Mouse (Mus musculus) small intestine, adult 2 months (tissue): ENCODE data around the gene Fbxl20. TPM values are rescaled to one million over a fixed set of nuclear protein-coding genes. Genes with fewer than 3 reads are reported as not detected.

Experiments used
- H3K27ac ChIP-seq: fragments of 200-500 bp; 2 replicates; pipeline ENCODE4 v1.5.1; 2012; ENCODE audit warnings: low read depth, low read length, control low read depth, inconsistent platforms; ENCODE audit not compliant: insufficient read depth
- H3K27me3 ChIP-seq: fragments of 200-500 bp; 2 replicates; pipeline ENCODE4 v1.6.1; 2012; ENCODE audit warnings: mild to moderate bottlenecking, moderate library complexity, low read length, inconsistent platforms; ENCODE audit not compliant: control insufficient read depth, insufficient read depth
- H3K36me3 ChIP-seq: fragments of 200-500 bp; 2 replicates; pipeline ENCODE4 v1.6.1; 2012; ENCODE audit warnings: mild to moderate bottlenecking, low read length, control low read depth, inconsistent platforms; ENCODE audit not compliant: control insufficient read depth, insufficient read depth
- H3K4me1 ChIP-seq: fragments of 200-500 bp; 2 replicates; pipeline ENCODE4 v1.6.1; 2012; ENCODE audit warnings: low read length, inconsistent platforms, mixed read lengths; ENCODE audit not compliant: control insufficient read depth, insufficient read depth, insufficient read length
- H3K4me3 ChIP-seq: fragments of 200-500 bp; 2 replicates; pipeline ENCODE4 v1.5.1; 2012; ENCODE audit warnings: low read depth, mild to moderate bottlenecking, control low read depth, inconsistent platforms, low read length, moderate library complexity
- CTCF ChIP-seq: fragments of 200-500 bp; IDR thresholded peaks from 2 replicates; pipeline ENCODE4 v1.5.1; 2012; ENCODE audit warnings: low read depth, mild to moderate bottlenecking, control low read depth, inconsistent platforms, low read length, moderate library complexity, mixed read lengths; ENCODE audit not compliant: insufficient replicate concordance, insufficient read length; ENCODE audit errors: extremely low read depth
- POLR2A ChIP-seq: fragments of 200-500 bp; IDR thresholded peaks from 2 replicates; pipeline ENCODE4 v1.6.1; 2012; ENCODE audit warnings: low read depth, mild to moderate bottlenecking, control low read depth, inconsistent platforms, low read length, moderate library complexity
- WGBS: fragments of 180-500 bp; shearing (Covaris S2); methylation state at CpG from one replicate; pipeline ENCODE4 v1.1.7; 2018; 5-methylcytosine and 5-hydroxymethylcytosine counted together
- polyA plus RNA-seq: library from polyadenylated mRNA; depleted of rRNA; stranded (reverse); fragments of >200 nt; gene quantifications from 2 replicates; pipeline ENCODE4 v1.2.3, GENCODE M21; 2012

Fbxl20 gene
- polyA plus RNA-seq, 1 experiment = 9.9 TPM

DNA sequence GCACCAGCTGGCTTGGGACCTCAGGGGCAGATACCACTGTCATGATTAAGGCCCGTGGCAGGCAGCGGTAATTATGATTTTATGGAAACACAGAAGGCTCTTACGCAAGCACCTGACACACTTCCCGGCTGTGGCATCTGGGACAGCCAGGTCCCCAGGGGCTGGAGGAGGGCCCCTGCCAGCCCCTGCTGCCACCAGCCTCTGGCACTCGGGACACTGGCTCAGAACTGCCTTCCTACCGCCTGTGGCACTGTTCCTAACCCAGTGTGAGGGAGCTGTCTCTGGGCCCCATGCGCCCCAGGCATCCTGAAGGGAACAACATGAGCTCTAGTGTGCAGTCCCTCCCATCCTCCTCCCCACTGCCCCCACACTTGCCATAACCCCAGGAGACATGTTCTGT, 90.5 kb downstream of the Fbxl20 start:
- WGBS = 36% methylated on average over 7 of the region's 7 CpGs
- Histone ChIP-seq H3K4me3 (no peak overlapping the region), H3K27me3 (no peaks in the 10 kb centered on the region), H3K4me1 (peaks cover 5% of the 10 kb centered on the region; the same call in 1 of the 2 replicates), H3K27ac (no peak overlapping the region), H3K36me3 (no peaks in the 10 kb centered on the region)
- TF ChIP-seq POLR2A (no peak), CTCF (no peak)

DNA sequence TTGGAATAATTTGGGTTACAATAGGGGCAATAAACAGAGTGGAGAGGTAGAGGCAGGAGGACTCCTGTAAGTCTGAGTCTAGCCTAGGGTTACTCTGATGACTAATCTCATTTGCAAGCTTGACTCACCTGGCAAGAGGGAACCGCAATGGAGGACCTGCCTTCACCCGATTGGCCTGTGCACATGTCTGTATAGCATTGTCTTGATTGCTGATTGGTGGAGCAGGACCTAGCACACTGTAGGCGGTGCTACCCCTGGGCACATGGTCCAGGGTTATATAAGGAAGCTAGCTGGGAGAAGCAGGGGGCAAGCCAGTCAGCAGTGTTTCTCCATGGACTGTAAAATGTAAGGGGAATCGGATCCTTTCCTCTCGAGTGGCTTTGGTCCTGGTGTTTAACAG, 92.2 kb downstream of the Fbxl20 start:
- no peak overlapping the region for H3K27ac ChIP-seq
- H3K36me3 ChIP-seq = no peaks in the 10 kb centered on the region
- 74% methylated on average over 5 of the region's 5 CpGs for WGBS
- H3K4me1 ChIP-seq = peaks cover 5% of the 10 kb centered on the region
- TF ChIP-seq CTCF (no peak), POLR2A (no peak)
- no peak overlapping the region for H3K4me3 ChIP-seq
- H3K27me3 ChIP-seq = peaks cover 14% of the 10 kb centered on the region

DNA sequence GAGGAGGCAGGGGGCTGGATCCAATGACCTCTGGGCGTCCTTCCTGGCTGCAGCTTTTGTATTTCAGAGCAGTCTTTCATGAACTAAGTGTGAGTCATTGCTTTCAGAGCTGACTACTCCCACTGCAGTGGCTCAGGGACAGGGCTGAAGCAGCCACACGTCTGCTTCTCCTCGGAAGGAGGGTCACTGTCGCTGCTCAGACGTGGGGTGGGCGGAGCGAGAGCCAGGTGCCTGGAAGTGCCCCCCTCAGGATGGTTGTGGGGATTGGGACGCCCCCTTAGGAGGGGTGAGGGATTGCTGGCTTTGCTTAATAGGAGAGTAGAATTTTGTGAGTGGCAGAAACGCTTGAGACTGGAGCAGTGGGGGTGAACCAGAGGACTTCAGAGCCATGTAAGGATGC, 92.7 kb downstream of the Fbxl20 start:
- H3K36me3 ChIP-seq = no peaks in the 10 kb centered on the region
- peaks cover 8% of the 10 kb centered on the region for H3K4me1 ChIP-seq
- H3K4me3 ChIP-seq = no peak overlapping the region
- 22% methylated on average over 9 of the region's 9 CpGs for WGBS
- peaks cover 19% of the 10 kb centered on the region for H3K27me3 ChIP-seq
- TF ChIP-seq POLR2A = no peak
- no peak for TF ChIP-seq CTCF
- H3K27ac ChIP-seq = no peak overlapping the region

DNA sequence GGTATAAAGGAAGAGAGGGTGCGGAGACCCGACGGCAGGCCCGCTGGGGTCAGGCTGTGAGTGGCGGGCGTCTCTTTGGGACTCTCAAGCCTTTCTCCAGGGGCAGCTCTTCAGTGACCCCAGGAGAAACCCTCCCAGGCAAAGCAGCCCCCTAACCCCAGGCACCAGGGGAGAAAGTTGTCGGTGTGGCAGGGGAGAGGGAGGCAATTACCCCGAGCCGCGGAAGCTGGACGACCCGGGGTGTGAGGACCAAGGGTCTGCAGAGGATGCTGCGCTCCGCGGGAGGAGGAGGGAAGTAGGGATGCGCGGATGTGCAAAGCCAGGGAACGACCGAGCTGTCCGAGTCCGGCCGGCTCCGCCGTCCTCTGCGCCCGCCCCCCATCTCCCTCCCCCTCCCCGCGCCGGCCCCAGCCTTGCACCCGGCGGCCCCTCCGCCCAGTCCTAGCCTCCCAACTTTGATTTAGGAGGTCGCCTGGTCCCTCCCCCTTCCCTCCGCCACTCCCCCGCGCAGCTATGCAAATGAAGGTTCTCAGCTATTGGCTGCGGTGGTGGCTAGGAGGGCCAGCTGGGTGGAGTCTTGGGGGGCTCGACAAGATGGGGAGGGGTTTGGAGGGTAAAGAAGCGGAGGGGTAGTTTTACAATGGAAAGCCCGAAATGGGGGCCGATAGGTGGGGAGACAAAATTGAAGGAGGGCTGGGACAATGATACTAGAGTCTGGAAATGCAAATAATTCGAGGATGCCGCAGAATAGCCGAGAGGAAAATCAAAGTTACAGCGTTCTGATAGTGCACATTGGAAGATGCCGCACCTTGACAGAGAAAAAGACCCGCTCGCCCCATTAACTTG, 97.0 kb downstream of the Fbxl20 start, which contains the start of gene Stac2:
TSS of gene Stac2 (minus strand) at position 474 of the 846 bp plus-strand sequence.
- Histone ChIP-seq H3K27me3 (peaks cover 39% of the 10 kb centered on the region), H3K27ac (no peak within 1 kb of the TSS), H3K36me3 (no peaks in the 10 kb centered on the region), H3K4me3 (peak within 1 kb of the TSS; percentile 51), H3K4me1 (peaks cover 7% of the 10 kb centered on the region; the same call in 1 of the 2 replicates)
- WGBS = 4% methylated on average over 45 of the region's 48 CpGs
- TF ChIP-seq CTCF = no peak
- TF ChIP-seq POLR2A = no peak

DNA sequence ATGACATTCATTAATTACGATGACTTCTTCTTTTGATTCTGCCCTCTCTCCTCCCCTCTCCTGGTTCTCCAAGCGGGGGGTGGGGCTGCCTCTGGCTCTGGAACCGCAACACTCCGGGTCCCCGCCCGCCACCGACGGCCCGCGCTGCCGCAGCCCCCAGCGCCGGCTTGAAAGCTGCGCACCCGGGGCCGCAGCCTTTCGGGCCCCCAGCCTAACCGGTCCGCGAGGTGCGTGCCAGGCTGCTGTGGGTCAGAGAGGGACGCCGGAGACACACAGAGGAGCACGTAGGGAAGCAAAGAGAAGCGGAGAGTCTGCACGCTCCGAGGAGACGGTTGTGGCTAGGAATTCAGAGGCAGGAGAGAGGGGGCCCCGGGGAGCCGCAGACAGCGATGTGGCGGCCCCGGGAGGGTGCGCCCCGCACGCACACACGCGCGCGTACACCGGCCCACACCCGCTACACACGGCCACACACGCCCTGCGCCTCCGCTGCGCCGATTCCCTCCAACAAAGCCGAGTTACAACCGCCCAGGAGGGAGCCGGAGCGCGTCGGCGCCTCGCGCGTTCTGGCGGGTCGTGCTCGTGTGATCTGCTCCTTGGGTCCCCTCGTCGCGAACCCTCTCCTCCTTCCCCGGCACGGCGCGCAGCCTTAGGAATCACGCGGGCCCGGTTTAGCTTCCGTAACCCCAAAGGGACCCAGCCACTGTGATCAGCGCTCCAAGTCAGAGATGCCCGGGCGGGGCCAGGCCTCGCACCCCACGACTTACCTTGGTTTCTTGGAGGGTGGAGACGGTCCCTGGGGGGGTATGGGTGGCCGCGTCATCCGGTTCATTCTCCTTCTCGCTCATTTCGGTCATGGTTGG, 97.8 kb downstream of the Fbxl20 start:
- Histone ChIP-seq H3K36me3 (no peaks in the 10 kb centered on the region), H3K27ac (no peak overlapping the region), H3K27me3 (peaks cover 39% of the 10 kb centered on the region), H3K4me3 (peak overlapping the region; percentile 51), H3K4me1 (peaks cover 7% of the 10 kb centered on the region; the same call in 1 of the 2 replicates)
- TF ChIP-seq POLR2A = no peak
- TF ChIP-seq CTCF = no peak
- 2% methylated on average over 83 of the region's 83 CpGs for WGBS

DNA sequence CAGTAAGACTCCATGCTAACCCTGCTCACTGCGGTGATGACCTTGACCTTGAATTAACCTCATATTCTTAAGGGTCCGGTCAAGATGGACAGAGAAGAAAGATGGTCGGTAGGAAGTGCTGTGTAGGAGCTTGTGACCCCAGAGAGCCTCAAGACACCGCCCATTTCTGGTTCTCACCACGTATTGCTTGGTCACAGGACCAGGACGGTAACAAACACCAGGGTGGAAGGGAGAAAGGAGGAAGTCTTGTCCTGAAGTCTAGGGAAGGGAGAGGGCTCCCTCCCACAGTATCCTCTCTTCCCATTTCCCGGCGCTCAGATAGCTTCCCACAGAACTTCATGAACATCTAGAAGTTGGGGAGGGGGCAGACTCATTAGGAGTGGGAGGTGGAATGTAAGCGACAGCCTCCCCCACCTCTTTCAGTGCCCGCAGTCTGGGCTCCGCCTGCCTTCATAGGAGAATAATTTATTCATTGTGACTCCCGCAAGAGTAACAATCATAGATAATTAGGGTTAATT, 98.5 kb downstream of the Fbxl20 start:
- H3K4me3 ChIP-seq = no peak overlapping the region
- H3K27me3 ChIP-seq = peaks cover 39% of the 10 kb centered on the region
- no peak overlapping the region for H3K27ac ChIP-seq

DNA sequence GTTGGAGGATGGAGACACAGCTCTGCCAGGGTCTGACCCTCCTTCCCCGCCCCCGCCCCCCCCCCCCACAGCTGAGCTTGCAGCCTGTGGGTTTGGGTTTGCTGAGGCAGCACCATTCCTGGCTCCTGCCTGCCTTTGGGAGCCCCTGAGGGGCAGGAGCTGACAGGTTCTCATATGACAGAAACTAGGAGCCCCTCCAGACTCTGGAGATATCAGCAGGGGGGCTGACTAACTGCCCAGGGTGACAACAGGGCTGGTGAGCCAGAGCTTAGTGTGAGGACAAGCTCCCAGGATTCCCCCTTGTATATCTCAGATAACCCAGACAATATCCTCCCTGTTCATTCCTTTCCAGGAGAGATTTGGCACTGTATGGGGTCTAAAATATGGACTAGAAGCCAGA, 99.3 kb downstream of the Fbxl20 start:
- WGBS = 17% methylated on average over 2 of the region's 2 CpGs
- Histone ChIP-seq H3K27ac (no peak overlapping the region), H3K36me3 (no peaks in the 10 kb centered on the region), H3K4me1 (peaks cover 7% of the 10 kb centered on the region; the same call in 1 of the 2 replicates), H3K4me3 (no peak overlapping the region), H3K27me3 (peaks cover 39% of the 10 kb centered on the region)
- TF ChIP-seq POLR2A (no peak), CTCF (no peak)

More for the DNA sequence above, 98.5 kb downstream of the Fbxl20 start:
- WGBS = 6% methylated on average over 12 of the region's 12 CpGs
- TF ChIP-seq CTCF = no peak
- TF ChIP-seq POLR2A = no peak
- H3K4me1 ChIP-seq = peaks cover 7% of the 10 kb centered on the region; the same call in 1 of the 2 replicates
- no peaks in the 10 kb centered on the region for H3K36me3 ChIP-seq
